Mouse (Mus musculus): ENCODE data around the gene Sdk1.

Sdk1 gene

GRCm38 (mm10) chr5:141447247-141447646 is 206.0 kb downstream of the Sdk1 start:
- DNase-seq (ENCODE audit: low spot score in 2 of 2): no peak

GRCm38 (mm10) chr5:141463417-141463816 is 222.1 kb downstream of the Sdk1 start:
- no peak for DNase-seq (ENCODE audit: low spot score in 2 of 2)

- no peak for DNase-seq (ENCODE audit: low spot score in 2 of 2)
Measured at GRCm38 (mm10) chr5:141468821-141469220, 227.5 kb downstream of the Sdk1 start.

GRCm38 (mm10) chr5:141505281-141505680 is 264.0 kb downstream of the Sdk1 start:
- DNase-seq (ENCODE audit: low spot score in 2 of 2): no peak

- DNase-seq (ENCODE audit: low spot score in 2 of 2): no peak
Measured at GRCm38 (mm10) chr5:141506344-141506743, 265.1 kb downstream of the Sdk1 start.

GRCm38 (mm10) chr5:141524801-141525715 is 283.8 kb downstream of the Sdk1 start:
- DNase-seq (ENCODE audit: low spot score in 2 of 2): no peak

GRCm38 (mm10) chr5:141540193-141540592 is 298.9 kb downstream of the Sdk1 start:
- no peak for DNase-seq (ENCODE audit: low spot score in 2 of 2)

- no peak for DNase-seq (ENCODE audit: low spot score in 2 of 2)
Measured at GRCm38 (mm10) chr5:141542890-141543666, 301.8 kb downstream of the Sdk1 start.

GRCm38 (mm10) chr5:141553444-141553843 is 312.2 kb downstream of the Sdk1 start:
- no peak for DNase-seq (ENCODE audit: low spot score in 2 of 2)

GRCm38 (mm10) chr5:141558731-141559130 is 317.4 kb downstream of the Sdk1 start:
- DNase-seq (ENCODE audit: low spot score in 2 of 2): no peak

- DNase-seq (ENCODE audit: low spot score in 2 of 2): no peak
Measured at GRCm38 (mm10) chr5:141560325-141560724, 319.0 kb downstream of the Sdk1 start.

- no peak for DNase-seq (ENCODE audit: low spot score in 2 of 2)
Measured at GRCm38 (mm10) chr5:141561989-141562560, 320.8 kb downstream of the Sdk1 start.

- DNase-seq (ENCODE audit: low spot score in 2 of 2): no peak
Measured at GRCm38 (mm10) chr5:141564197-141564596, 322.9 kb downstream of the Sdk1 start.

GRCm38 (mm10) chr5:141568106-141568505 is 326.8 kb downstream of the Sdk1 start:
- no peak for DNase-seq (ENCODE audit: low spot score in 2 of 2)

- no peak for DNase-seq (ENCODE audit: low spot score in 2 of 2)
Measured at GRCm38 (mm10) chr5:141570442-141570841, 329.2 kb downstream of the Sdk1 start.

- no peak for DNase-seq (ENCODE audit: low spot score in 2 of 2)
Measured at GRCm38 (mm10) chr5:141574263-141574662, 333.0 kb downstream of the Sdk1 start.

GRCm38 (mm10) chr5:141591246-141591645 is 350.0 kb downstream of the Sdk1 start:
- DNase-seq (ENCODE audit: low spot score in 2 of 2): no peak

- DNase-seq (ENCODE audit: low spot score in 2 of 2): no peak
Measured at GRCm38 (mm10) chr5:141612721-141613120, 371.4 kb downstream of the Sdk1 start.

GRCm38 (mm10) chr5:141615763-141616162 is 374.5 kb downstream of the Sdk1 start:
- DNase-seq (ENCODE audit: low spot score in 2 of 2): no peak

- DNase-seq (ENCODE audit: low spot score in 2 of 2): no peak
Measured at GRCm38 (mm10) chr5:141617660-141618059, 376.4 kb downstream of the Sdk1 start.

- DNase-seq (ENCODE audit: low spot score in 2 of 2): no peak
Measured at GRCm38 (mm10) chr5:141625401-141625800, 384.1 kb downstream of the Sdk1 start.

- no peak for DNase-seq (ENCODE audit: low spot score in 2 of 2)
Measured at GRCm38 (mm10) chr5:141631641-141632040, 390.4 kb downstream of the Sdk1 start.
